Mouse (Mus musculus): ENCODE data around the gene Lpcat1. TPM values are rescaled to one million over a fixed set of nuclear protein-coding genes. Genes with fewer than 3 reads are reported as not detected.

The Lpcat1 gene
- polyA plus RNA-seq, 2 experiments = 61.0 to 63.7 TPM

GRCm38 (mm10) chr13:73458719-73459118 lies 8.3 kb upstream of the Lpcat1 start:
- no peak overlapping the region; the same call in 1 of the 2 replicates for H3K27ac ChIP-seq

GRCm38 (mm10) chr13:73459189-73459850 lies 7.7 kb upstream of the Lpcat1 start:
- no peaks in the 10 kb centered on the region for H3K9me3 ChIP-seq (ENCODE audit: control insufficient read depth, low read length)
- no peaks in the 10 kb centered on the region for H3K36me3 ChIP-seq (replicated peaks; ENCODE audit: control insufficient read depth, insufficient read depth, low read depth)
- H3K4me2 ChIP-seq (ENCODE audit: low read depth) = no peak overlapping the region
- H3K9ac ChIP-seq (replicated peaks) = no peak overlapping the region
- H3K27ac ChIP-seq = no peak overlapping the region; the same call in 1 of the 2 replicates
- H3K27me3 ChIP-seq (ENCODE audit: control insufficient read depth, insufficient read depth, low read length) = no peaks in the 10 kb centered on the region
- 17% methylated on average over 7 of the region's 7 CpGs for WGBS (ENCODE audit: insufficient replicate concordance)
- no peak for DNase-seq (ENCODE audit: low read depth in 3 of 3, low spot score in 3 of 3)
- no peak overlapping the region for H3K4me3 ChIP-seq (ENCODE audit: insufficient read depth in 1 of 2, low read depth in 2 of 2, low read length in 2 of 2)
- no peak for TF ChIP-seq CTCF (IDR thresholded peaks at IDR 0.05; ENCODE audit: low read depth)
- no peak for TF ChIP-seq EP300 (IDR thresholded peaks at IDR 0.05; ENCODE audit: low read depth)
- peaks cover 12 to 16% of the 10 kb centered on the region in 2 experiments for H3K4me1 ChIP-seq (replicated peaks; ENCODE audit: control insufficient read depth in 2 of 2, insufficient read depth in 2 of 2, low read length in 1 of 2)
- ATAC-seq (ENCODE audit: insufficient read depth) = peak; percentile 18; the same call in 1 of the 2 replicates

More at GRCm38 (mm10) chr13:73458719-73459118, 8.3 kb upstream of the Lpcat1 start:
- Histone ChIP-seq H3K4me3 (ENCODE audit: insufficient read depth in 1 of 2, low read depth in 2 of 2, low read length in 2 of 2) (no peak overlapping the region), H3K36me3 (replicated peaks; ENCODE audit: control insufficient read depth, insufficient read depth, low read depth) (no peaks in the 10 kb centered on the region), H3K9me3 (ENCODE audit: control insufficient read depth, low read length) (no peaks in the 10 kb centered on the region), H3K9ac (replicated peaks) (no peak overlapping the region), H3K4me2 (ENCODE audit: low read depth) (no peak overlapping the region), H3K4me1 (replicated peaks; ENCODE audit: control insufficient read depth in 2 of 2, insufficient read depth in 2 of 2, low read length in 1 of 2) (peaks cover 9 to 18% of the 10 kb centered on the region in 2 experiments), H3K27me3 (ENCODE audit: control insufficient read depth, insufficient read depth, low read length) (no peaks in the 10 kb centered on the region)
- DNase-seq (ENCODE audit: low read depth in 3 of 3, low spot score in 3 of 3) (no peak), ATAC-seq (ENCODE audit: insufficient read depth) (no peak)
- no peak for TF ChIP-seq CTCF (IDR thresholded peaks at IDR 0.05; ENCODE audit: low read depth)
- no peak for TF ChIP-seq EP300 (IDR thresholded peaks at IDR 0.05; ENCODE audit: low read depth)
- 63% methylated on average over 5 of the region's 5 CpGs for WGBS (ENCODE audit: insufficient replicate concordance)

GRCm38 (mm10) chr13:73461551-73461950 lies 5.4 kb upstream of the Lpcat1 start:
- Histone ChIP-seq H3K27me3 (ENCODE audit: control insufficient read depth, insufficient read depth, low read length) (no peaks in the 10 kb centered on the region), H3K36me3 (replicated peaks; ENCODE audit: control insufficient read depth, insufficient read depth, low read depth) (no peaks in the 10 kb centered on the region), H3K9me3 (ENCODE audit: control insufficient read depth, low read length) (no peaks in the 10 kb centered on the region), H3K4me2 (ENCODE audit: low read depth) (no peak overlapping the region), H3K4me3 (ENCODE audit: insufficient read depth in 1 of 2, low read depth in 2 of 2, low read length in 2 of 2) (no peak overlapping the region), H3K9ac (replicated peaks) (no peak overlapping the region), H3K27ac (no peak overlapping the region), H3K4me1 (replicated peaks; ENCODE audit: control insufficient read depth in 2 of 2, insufficient read depth in 2 of 2, low read length in 1 of 2) (peaks cover 16 to 21% of the 10 kb centered on the region in 2 experiments)
- no peak for ATAC-seq (ENCODE audit: insufficient read depth)
- no peak for DNase-seq (ENCODE audit: low read depth in 3 of 3, low spot score in 3 of 3)
- TF ChIP-seq CTCF (IDR thresholded peaks at IDR 0.05; ENCODE audit: low read depth) (no peak), EP300 (IDR thresholded peaks at IDR 0.05; ENCODE audit: low read depth) (no peak)

GRCm38 (mm10) chr13:73465156-73465555 lies 1.8 kb upstream of the Lpcat1 start:
- H3K4me3 ChIP-seq (ENCODE audit: insufficient read depth in 1 of 2, low read depth in 2 of 2, low read length in 2 of 2) = no peak overlapping the region
- no peak overlapping the region for H3K9ac ChIP-seq (replicated peaks)
- H3K27ac ChIP-seq = no peak overlapping the region; the same call in 1 of the 2 replicates
- no peak for TF ChIP-seq CTCF (IDR thresholded peaks at IDR 0.05; ENCODE audit: low read depth)
- TF ChIP-seq EP300 (IDR thresholded peaks at IDR 0.05; ENCODE audit: low read depth) = no peak
- DNase-seq (ENCODE audit: low read depth in 3 of 3, low spot score in 3 of 3) (no peak), ATAC-seq (ENCODE audit: insufficient read depth) (no peak)
- WGBS (ENCODE audit: insufficient replicate concordance) = 28% methylated on average over 2 of the region's 2 CpGs
- peaks cover 14% of the 10 kb centered on the region for H3K36me3 ChIP-seq (replicated peaks; ENCODE audit: control insufficient read depth, insufficient read depth, low read depth)
- peaks cover 15 to 24% of the 10 kb centered on the region in 2 experiments for H3K4me1 ChIP-seq (replicated peaks; ENCODE audit: control insufficient read depth in 2 of 2, insufficient read depth in 2 of 2, low read length in 1 of 2)
- no peaks in the 10 kb centered on the region for H3K27me3 ChIP-seq (ENCODE audit: control insufficient read depth, insufficient read depth, low read length)
- H3K4me2 ChIP-seq (ENCODE audit: low read depth) = no peak overlapping the region
- no peaks in the 10 kb centered on the region for H3K9me3 ChIP-seq (ENCODE audit: control insufficient read depth, low read length)

GRCm38 (mm10) chr13:73466411-73466810 lies 586 bp upstream of the Lpcat1 start:
- no peak overlapping the region; a peak in 1 of 4 replicates for H3K4me3 ChIP-seq (ENCODE audit: insufficient read depth in 1 of 2, low read depth in 2 of 2, low read length in 2 of 2)
- H3K4me1 ChIP-seq (replicated peaks; ENCODE audit: control insufficient read depth in 2 of 2, insufficient read depth in 2 of 2, low read length in 1 of 2) = peaks cover 24 to 37% of the 10 kb centered on the region in 2 experiments
- H3K36me3 ChIP-seq (replicated peaks; ENCODE audit: control insufficient read depth, insufficient read depth, low read depth) = peaks cover 26% of the 10 kb centered on the region
- peak overlapping the region; percentile 97 for H3K4me2 ChIP-seq (ENCODE audit: low read depth)
- ATAC-seq (ENCODE audit: insufficient read depth) (no peak), DNase-seq (ENCODE audit: low read depth in 3 of 3, low spot score in 3 of 3) (no peak)
- TF ChIP-seq CTCF (IDR thresholded peaks at IDR 0.05; ENCODE audit: low read depth) (no peak), EP300 (IDR thresholded peaks at IDR 0.05; ENCODE audit: low read depth) (no peak)
- no peaks in the 10 kb centered on the region for H3K27me3 ChIP-seq (ENCODE audit: control insufficient read depth, insufficient read depth, low read length)
- WGBS (ENCODE audit: insufficient replicate concordance) = 38% methylated on average over 3 of the region's 3 CpGs
- peak overlapping the region; percentile 63 for H3K9ac ChIP-seq (replicated peaks)
- no peaks in the 10 kb centered on the region for H3K9me3 ChIP-seq (ENCODE audit: control insufficient read depth, low read length)
- H3K27ac ChIP-seq = peak overlapping the region; percentile 100
